Mouse (Mus musculus) liver, postnatal 0 days (tissue): Measurements from ENCODE around the gene Olfr340.

Experiments used
- CTCF ChIP-seq: sonication (generic); IDR thresholded peaks from 2 replicates; pipeline ENCODE4 v1.5.1; 2016; ENCODE audit warnings: antibody characterized with exemption, low read depth
- EP300 ChIP-seq: IDR thresholded peaks from 2 replicates; pipeline ENCODE4 v1.6.1; 2016; ENCODE audit warnings: antibody characterized with exemption, low read depth, mild to moderate bottlenecking

DNA sequence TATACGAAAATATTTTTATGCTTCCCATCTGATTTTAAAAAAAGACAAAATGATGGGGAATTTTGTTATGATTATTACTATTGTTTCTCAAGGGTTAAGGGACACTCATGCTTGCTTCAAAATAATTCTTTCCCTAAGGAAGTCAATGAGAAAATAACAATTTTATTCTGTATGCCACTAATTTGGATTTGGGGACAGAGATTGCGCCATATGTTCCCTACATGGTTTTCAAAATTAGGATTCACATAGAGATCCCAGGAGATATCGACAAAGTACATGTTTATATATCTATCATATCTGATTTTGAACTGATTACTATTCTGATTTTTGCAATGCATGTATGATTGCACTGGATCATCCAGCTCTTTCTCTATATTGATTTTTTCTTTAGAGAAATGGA, 33.7 kb upstream of the Olfr340 start, which contains the start of gene Olfr339:
- TF ChIP-seq EP300 (no peak), CTCF (no peak)
